Mouse (Mus musculus): Measurements from ENCODE around the gene Myl6b. TPM values are rescaled to one million over a fixed set of nuclear protein-coding genes. Genes with fewer than 3 reads are reported as not detected.
"Not testable (repeated sequence)": the region's sequence is repeated elsewhere in the genome, so short reads cannot be mapped to it uniquely, and the experiment has no call there.

The Myl6b gene
- polyA plus RNA-seq, 1 experiment from 2014 or later: 2.0 TPM

DNA sequence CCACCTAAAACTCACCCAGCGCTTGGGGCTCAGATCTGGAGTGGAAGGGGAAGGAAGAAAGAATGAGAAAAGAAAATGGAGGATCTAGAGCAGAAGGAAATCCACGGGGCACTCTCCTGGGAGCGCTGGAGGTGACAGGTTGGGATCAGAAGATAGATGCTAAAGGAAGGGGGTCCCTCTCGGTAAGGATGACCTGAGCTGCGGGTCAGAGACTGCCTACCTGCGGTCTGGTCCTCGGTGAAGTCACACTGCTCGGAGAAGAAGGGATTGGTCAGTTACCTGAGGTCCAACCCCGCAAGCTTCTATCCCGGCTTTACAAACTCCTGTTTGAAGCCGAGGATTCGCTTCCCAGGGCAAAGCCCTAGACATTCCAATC, 5.2 kb downstream of the Myl6b start:
- Histone ChIP-seq H3K27ac (ENCODE audit: low read length) (peak overlapping the region; percentile 96), H3K4me1 (ENCODE audit: control insufficient read depth, low read depth, low read length) (peaks cover 42% of the 10 kb centered on the region), H3K4me3 (ENCODE audit: low read depth, low read length) (peak overlapping the region; percentile 92), H3K9ac (ENCODE audit: low read depth, low read length) (peak overlapping the region; percentile 95), H3K4me2 (ENCODE audit: low read depth, low read length) (peak overlapping the region; percentile 92), H3K27me3 (ENCODE audit: control insufficient read depth, insufficient read depth, low read depth, low read length) (no peaks in the 10 kb centered on the region), H3K36me3 (ENCODE audit: control insufficient read depth, insufficient read depth) (peaks cover 31% of the 10 kb centered on the region), H3K9me3 (replicated peaks; ENCODE audit: control insufficient read depth, low read length) (no peaks in the 10 kb centered on the region)
- under 1% methylated on average over 12 of the region's 12 CpGs for WGBS (ENCODE audit: insufficient replicate concordance)
- peak; percentile 42 for ATAC-seq (ENCODE audit: low read depth)

- Histone ChIP-seq H3K4me3 (ENCODE audit: low read depth, low read length) (peak overlapping the region; percentile 92), H3K4me2 (ENCODE audit: low read depth, low read length) (peak overlapping the region; percentile 92), H3K9ac (ENCODE audit: low read depth, low read length) (peak overlapping the region; percentile 95), H3K27me3 (ENCODE audit: control insufficient read depth, insufficient read depth, low read depth, low read length) (no peaks in the 10 kb centered on the region), H3K36me3 (ENCODE audit: control insufficient read depth, insufficient read depth) (peaks cover 35% of the 10 kb centered on the region), H3K27ac (ENCODE audit: low read length) (peak overlapping the region; percentile 96), H3K9me3 (replicated peaks; ENCODE audit: control insufficient read depth, low read length) (no peaks in the 10 kb centered on the region), H3K4me1 (ENCODE audit: control insufficient read depth, low read depth, low read length) (peaks cover 36% of the 10 kb centered on the region)
- peak; percentile 42 for ATAC-seq (ENCODE audit: low read depth)
- 17% methylated on average over 12 of the region's 12 CpGs for WGBS (ENCODE audit: insufficient replicate concordance)
Measured at GRCm38 (mm10) chr10:128492633-128493311, 5.7 kb downstream of the Myl6b start.

- whole genome bisulfite sequencing (ENCODE audit: insufficient replicate concordance): 49% methylated on average over 8 of the region's 8 CpGs
Measured at GRCm38 (mm10) chr10:128492051-128492450, 6.4 kb downstream of the Myl6b start.

GRCm38 (mm10) chr10:128491495-128491894, 7.0 kb downstream of the Myl6b start:
- H3K4me3 ChIP-seq (ENCODE audit: low read depth, low read length): peak overlapping the region; percentile 22
- H3K27me3 ChIP-seq (ENCODE audit: control insufficient read depth, insufficient read depth, low read depth, low read length): no peaks in the 10 kb centered on the region
- peaks cover 36% of the 10 kb centered on the region for H3K4me1 ChIP-seq (ENCODE audit: control insufficient read depth, low read depth, low read length)
- H3K27ac ChIP-seq (ENCODE audit: low read length): peak overlapping the region; percentile 37; the same call in 1 of the 2 replicates
- peak overlapping the region; percentile 92; the same call in 1 of the 2 replicates for H3K4me2 ChIP-seq (ENCODE audit: low read depth, low read length)
- no peak for ATAC-seq (ENCODE audit: low read depth)
- 48% methylated on average over 6 of the region's 6 CpGs for WGBS (ENCODE audit: insufficient replicate concordance)
- H3K9me3 ChIP-seq (replicated peaks; ENCODE audit: control insufficient read depth, low read length): no peaks in the 10 kb centered on the region
- no peak overlapping the region for H3K9ac ChIP-seq (ENCODE audit: low read depth, low read length)
- H3K36me3 ChIP-seq (ENCODE audit: control insufficient read depth, insufficient read depth): peaks cover 46% of the 10 kb centered on the region

More at GRCm38 (mm10) chr10:128492051-128492450, 6.4 kb downstream of the Myl6b start:
- Histone ChIP-seq H3K9ac (ENCODE audit: low read depth, low read length) (peak overlapping the region; percentile 95), H3K36me3 (ENCODE audit: control insufficient read depth, insufficient read depth) (peaks cover 42% of the 10 kb centered on the region), H3K4me1 (ENCODE audit: control insufficient read depth, low read depth, low read length) (peaks cover 36% of the 10 kb centered on the region), H3K4me2 (ENCODE audit: low read depth, low read length) (peak overlapping the region; percentile 92), H3K27ac (ENCODE audit: low read length) (peak overlapping the region; percentile 37; the same call in 1 of the 2 replicates), H3K4me3 (ENCODE audit: low read depth, low read length) (peak overlapping the region; percentile 92)
- ATAC-seq (ENCODE audit: low read depth); H3K27me3 ChIP-seq (ENCODE audit: control insufficient read depth, insufficient read depth, low read depth, low read length); H3K9me3 ChIP-seq (replicated peaks; ENCODE audit: control insufficient read depth, low read length): not testable (repeated sequence)

DNA sequence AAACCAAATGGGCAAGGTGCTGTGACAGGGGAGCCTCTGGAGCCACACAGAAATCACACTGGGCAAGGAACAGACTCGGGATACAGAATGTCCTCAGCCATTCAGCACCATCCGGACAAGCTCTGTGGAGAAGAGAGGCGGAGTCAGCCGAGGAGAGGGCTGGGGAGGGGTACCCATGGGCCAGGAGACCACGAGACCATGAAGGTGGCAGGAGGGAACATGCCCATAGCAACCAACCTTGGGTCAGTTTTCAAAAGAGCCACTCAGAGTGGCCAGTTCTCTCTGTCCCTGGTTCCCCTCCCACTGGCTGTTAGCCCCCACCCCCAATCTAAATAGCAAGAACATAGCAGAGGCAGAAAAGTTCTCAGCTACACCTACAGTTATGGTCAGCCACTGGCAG, 7.6 kb downstream of the Myl6b start:
- Histone ChIP-seq H3K4me1 (ENCODE audit: control insufficient read depth, low read depth, low read length) (peaks cover 34% of the 10 kb centered on the region), H3K9ac (ENCODE audit: low read depth, low read length) (no peak overlapping the region), H3K4me3 (ENCODE audit: low read depth, low read length) (no peak overlapping the region), H3K4me2 (ENCODE audit: low read depth, low read length) (no peak overlapping the region), H3K36me3 (ENCODE audit: control insufficient read depth, insufficient read depth) (peaks cover 48% of the 10 kb centered on the region), H3K9me3 (replicated peaks; ENCODE audit: control insufficient read depth, low read length) (no peaks in the 10 kb centered on the region), H3K27me3 (ENCODE audit: control insufficient read depth, insufficient read depth, low read depth, low read length) (no peaks in the 10 kb centered on the region), H3K27ac (ENCODE audit: low read length) (no peak overlapping the region)
- no peak for ATAC-seq (ENCODE audit: low read depth)
- WGBS (ENCODE audit: insufficient replicate concordance): 80% methylated on average over 5 of the region's 5 CpGs

DNA sequence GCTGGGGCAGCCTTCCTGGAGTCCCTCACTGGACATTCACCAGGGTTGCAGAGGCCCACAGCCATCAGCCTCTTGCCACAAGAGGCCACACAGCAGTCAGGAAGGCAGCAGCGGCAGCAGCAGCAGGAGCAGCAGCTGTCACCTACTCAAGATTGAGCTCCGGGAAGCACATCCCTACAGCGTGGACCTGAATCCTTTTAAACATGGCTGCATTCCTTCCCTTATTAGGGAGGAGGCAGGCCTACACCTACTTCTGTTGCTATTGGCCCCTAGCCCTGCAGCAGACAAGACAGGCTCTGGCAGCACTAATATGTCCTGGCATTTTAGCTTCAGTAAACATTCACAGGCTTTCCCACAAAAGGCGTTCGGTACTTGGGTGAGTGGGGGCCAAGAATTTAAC, 8.3 kb downstream of the Myl6b start:
- Histone ChIP-seq H3K9me3 (replicated peaks; ENCODE audit: control insufficient read depth, low read length) (no peaks in the 10 kb centered on the region), H3K27ac (ENCODE audit: low read length) (no peak overlapping the region; the same call in 1 of the 2 replicates), H3K9ac (ENCODE audit: low read depth, low read length) (no peak overlapping the region), H3K4me1 (ENCODE audit: control insufficient read depth, low read depth, low read length) (peaks cover 30% of the 10 kb centered on the region), H3K4me3 (ENCODE audit: low read depth, low read length) (no peak overlapping the region), H3K36me3 (ENCODE audit: control insufficient read depth, insufficient read depth) (peaks cover 55% of the 10 kb centered on the region), H3K27me3 (ENCODE audit: control insufficient read depth, insufficient read depth, low read depth, low read length) (no peaks in the 10 kb centered on the region), H3K4me2 (ENCODE audit: low read depth, low read length) (no peak overlapping the region)
- no peak for ATAC-seq (ENCODE audit: low read depth)
- 72% methylated on average over 5 of the region's 5 CpGs for WGBS (ENCODE audit: insufficient replicate concordance)

- Histone ChIP-seq H3K27ac (ENCODE audit: low read length) (no peak overlapping the region; the same call in 1 of the 2 replicates), H3K4me3 (ENCODE audit: low read depth, low read length) (no peak overlapping the region)
Measured at GRCm38 (mm10) chr10:128489785-128490184, 8.7 kb downstream of the Myl6b start.

GRCm38 (mm10) chr10:128489380-128489779, 9.1 kb downstream of the Myl6b start:
- H3K9ac ChIP-seq (ENCODE audit: low read depth, low read length): no peak overlapping the region
- no peak for ATAC-seq (ENCODE audit: low read depth)
- 61% methylated on average over 5 of the region's 5 CpGs for WGBS (ENCODE audit: insufficient replicate concordance)
- H3K27me3 ChIP-seq (ENCODE audit: control insufficient read depth, insufficient read depth, low read depth, low read length): no peaks in the 10 kb centered on the region
- H3K4me2 ChIP-seq (ENCODE audit: low read depth, low read length): no peak overlapping the region
- H3K4me3 ChIP-seq (ENCODE audit: low read depth, low read length): no peak overlapping the region
- no peak overlapping the region for H3K27ac ChIP-seq (ENCODE audit: low read length)
- peaks cover 55% of the 10 kb centered on the region for H3K36me3 ChIP-seq (ENCODE audit: control insufficient read depth, insufficient read depth)
- peaks cover 22% of the 10 kb centered on the region for H3K4me1 ChIP-seq (ENCODE audit: control insufficient read depth, low read depth, low read length)
- no peaks in the 10 kb centered on the region for H3K9me3 ChIP-seq (replicated peaks; ENCODE audit: control insufficient read depth, low read length)

More at GRCm38 (mm10) chr10:128489785-128490184, 8.7 kb downstream of the Myl6b start:
- H3K4me1 ChIP-seq (ENCODE audit: control insufficient read depth, low read depth, low read length): peaks cover 26% of the 10 kb centered on the region
- no peak overlapping the region for H3K4me2 ChIP-seq (ENCODE audit: low read depth, low read length)
- no peak for ATAC-seq (ENCODE audit: low read depth)
- H3K36me3 ChIP-seq (ENCODE audit: control insufficient read depth, insufficient read depth): peaks cover 55% of the 10 kb centered on the region
- no peaks in the 10 kb centered on the region for H3K9me3 ChIP-seq (replicated peaks; ENCODE audit: control insufficient read depth, low read length)
- H3K9ac ChIP-seq (ENCODE audit: low read depth, low read length): no peak overlapping the region
- H3K27me3 ChIP-seq (ENCODE audit: control insufficient read depth, insufficient read depth, low read depth, low read length): no peaks in the 10 kb centered on the region
- 78% methylated on average over 4 of the region's 4 CpGs for WGBS (ENCODE audit: insufficient replicate concordance)

- Histone ChIP-seq H3K9me3 (replicated peaks; ENCODE audit: control insufficient read depth, low read length) (no peaks in the 10 kb centered on the region), H3K27me3 (ENCODE audit: control insufficient read depth, insufficient read depth, low read depth, low read length) (no peaks in the 10 kb centered on the region), H3K4me2 (ENCODE audit: low read depth, low read length) (no peak overlapping the region), H3K4me3 (ENCODE audit: low read depth, low read length) (no peak overlapping the region), H3K36me3 (ENCODE audit: control insufficient read depth, insufficient read depth) (peaks cover 60% of the 10 kb centered on the region), H3K9ac (ENCODE audit: low read depth, low read length) (no peak overlapping the region), H3K27ac (ENCODE audit: low read length) (no peak overlapping the region), H3K4me1 (ENCODE audit: control insufficient read depth, low read depth, low read length) (peaks cover 20% of the 10 kb centered on the region)
- ATAC-seq (ENCODE audit: low read depth): no peak
- WGBS (ENCODE audit: insufficient replicate concordance): 80% methylated on average over 4 of the region's 4 CpGs
Measured at GRCm38 (mm10) chr10:128488776-128489175, 9.7 kb downstream of the Myl6b start.

Data from liver, embryonic 16.5 days (tissue).